Comparison of ENCODE assay signal across 17 mouse cellular contexts in genomic region chr1:51418753-51419152, GRCm38 (mm10). TPM values are rescaled to one million over a fixed set of nuclear protein-coding genes. Genes with fewer than 3 reads are reported as not detected.
DNase-seq lines count a peak whose midpoint lies in the region; ATAC-seq and TF ChIP-seq lines count a peak whose summit lies in the region.
"Had no signal": no experiment of that assay in that cellular context is flagged by ENCODE, and none has a peak within 500 bp of the region (broad histone marks: within the 10 kb centered on the region; RNA-seq: fewer than 3 reads in every experiment).

No protein-coding gene starts in this region.

- no peaks in the 10 kb centered on the region for H3K4me1 ChIP-seq in hindbrain, embryonic 16.5 days (ENCODE audit: control insufficient read depth, insufficient read depth, low read depth, low read length)
- no peaks in the 10 kb centered on the region for H3K4me1 ChIP-seq in hindbrain, embryonic 10.5 days (replicated peaks)
- H3K4me1 ChIP-seq in midbrain, embryonic 16.5 days (ENCODE audit: control insufficient read depth, insufficient read depth, low read length): no peaks in the 10 kb centered on the region
- no peaks in the 10 kb centered on the region for H3K4me1 ChIP-seq in midbrain, embryonic 13.5 days (replicated peaks)
- no peaks in the 10 kb centered on the region for H3K4me1 ChIP-seq in embryonic facial prominence, embryonic 14.5 days (ENCODE audit: control insufficient read depth, insufficient read depth, low read length)
- H3K4me1 ChIP-seq in midbrain, postnatal 0 days (ENCODE audit: insufficient read depth, low read length): no peaks in the 10 kb centered on the region
- H3K4me1 ChIP-seq in lung, adult 2 months (ENCODE audit: control insufficient read depth, insufficient read depth, low read length): no peaks in the 10 kb centered on the region
- H3K4me1 ChIP-seq: neural tube, embryonic 15.5 days; stomach, embryonic 15.5 days had no signal

- no peak for TF ChIP-seq POLR2A in lung, adult 2 months (IDR thresholded peaks at IDR 0.05; ENCODE audit: borderline replicate concordance, extremely low read depth, low read depth, low read length)

- H3K4me2 ChIP-seq in hindbrain, embryonic 16.5 days (ENCODE audit: low read length): no peak overlapping the region
- no peak overlapping the region for H3K4me2 ChIP-seq in midbrain, embryonic 16.5 days (ENCODE audit: low read length)
- no peak overlapping the region for H3K4me2 ChIP-seq in midbrain, embryonic 13.5 days (replicated peaks)
- no peak overlapping the region for H3K4me2 ChIP-seq in embryonic facial prominence, embryonic 14.5 days (ENCODE audit: low read depth, low read length)
- no peak overlapping the region for H3K4me2 ChIP-seq in midbrain, postnatal 0 days (ENCODE audit: low read depth, low read length, poor library complexity, severe bottlenecking)
- H3K4me2 ChIP-seq: liver, embryonic 11.5 days; neural tube, embryonic 15.5 days; stomach, embryonic 15.5 days had no signal

- H3K36me3 ChIP-seq in hindbrain, embryonic 16.5 days (ENCODE audit: control insufficient read depth, insufficient read depth, low read length): no peaks in the 10 kb centered on the region
- H3K36me3 ChIP-seq in hindbrain, embryonic 10.5 days: no peaks in the 10 kb centered on the region
- H3K36me3 ChIP-seq in midbrain, embryonic 16.5 days (ENCODE audit: control insufficient read depth, insufficient read depth, low read length): no peaks in the 10 kb centered on the region
- no peaks in the 10 kb centered on the region for H3K36me3 ChIP-seq in midbrain, embryonic 13.5 days
- H3K36me3 ChIP-seq in embryonic facial prominence, embryonic 14.5 days (ENCODE audit: control insufficient read depth, insufficient read depth, low read length): no peaks in the 10 kb centered on the region
- H3K36me3 ChIP-seq in midbrain, postnatal 0 days (ENCODE audit: insufficient read depth, low read length): no peaks in the 10 kb centered on the region
- H3K36me3 ChIP-seq: neural tube, embryonic 15.5 days; stomach, embryonic 15.5 days had no signal

- no peaks in the 10 kb centered on the region for H3K9me3 ChIP-seq in hindbrain, embryonic 16.5 days (ENCODE audit: control insufficient read depth, low read length)
- H3K9me3 ChIP-seq in hindbrain, embryonic 10.5 days: no peaks in the 10 kb centered on the region
- no peaks in the 10 kb centered on the region for H3K9me3 ChIP-seq in midbrain, embryonic 16.5 days (replicated peaks; ENCODE audit: control insufficient read depth, low read length, poor library complexity, severe bottlenecking)
- H3K9me3 ChIP-seq in midbrain, embryonic 13.5 days: no peaks in the 10 kb centered on the region
- H3K9me3 ChIP-seq in embryonic facial prominence, embryonic 14.5 days (ENCODE audit: control insufficient read depth, low read length): no peaks in the 10 kb centered on the region
- H3K9me3 ChIP-seq in midbrain, postnatal 0 days (ENCODE audit: low read length): no peaks in the 10 kb centered on the region
- H3K9me3 ChIP-seq: neural tube, embryonic 15.5 days; stomach, embryonic 15.5 days had no signal

- TF ChIP-seq CTCF in midbrain, postnatal 0 days (IDR thresholded peaks at IDR 0.05): no peak
- TF ChIP-seq CTCF in lung, adult 2 months (IDR thresholded peaks at IDR 0.05; ENCODE audit: insufficient read depth, low read length): no peak

- H3K9ac ChIP-seq in hindbrain, embryonic 16.5 days (ENCODE audit: low read depth, low read length): no peak overlapping the region
- no peak overlapping the region for H3K9ac ChIP-seq in midbrain, embryonic 16.5 days (ENCODE audit: low read depth, low read length)
- no peak overlapping the region for H3K9ac ChIP-seq in midbrain, embryonic 13.5 days (replicated peaks)
- no peak overlapping the region for H3K9ac ChIP-seq in embryonic facial prominence, embryonic 14.5 days (ENCODE audit: low read depth, low read length)
- no peak overlapping the region for H3K9ac ChIP-seq in midbrain, postnatal 0 days (replicated peaks; ENCODE audit: low read length, poor library complexity, severe bottlenecking)
- H3K9ac ChIP-seq: neural tube, embryonic 15.5 days; stomach, embryonic 15.5 days had no signal

- no peak overlapping the region for H3K27ac ChIP-seq in hindbrain, embryonic 16.5 days (ENCODE audit: low read depth, low read length)
- no peak overlapping the region for H3K27ac ChIP-seq in hindbrain, embryonic 10.5 days
- H3K27ac ChIP-seq in midbrain, embryonic 16.5 days (ENCODE audit: low read length): no peak overlapping the region
- H3K27ac ChIP-seq in midbrain, embryonic 13.5 days: no peak overlapping the region
- H3K27ac ChIP-seq in embryonic facial prominence, embryonic 14.5 days (replicated peaks; ENCODE audit: low read depth, low read length): no peak overlapping the region
- no peak overlapping the region for H3K27ac ChIP-seq in midbrain, postnatal 0 days (ENCODE audit: low read depth, low read length)
- H3K27ac ChIP-seq: neural tube, embryonic 15.5 days; stomach, embryonic 15.5 days had no signal

- H3K4me3 ChIP-seq in hindbrain, embryonic 16.5 days (ENCODE audit: low read length): no peak overlapping the region
- no peak overlapping the region for H3K4me3 ChIP-seq in hindbrain, embryonic 10.5 days
- no peak overlapping the region for H3K4me3 ChIP-seq in midbrain, embryonic 16.5 days (ENCODE audit: low read depth, low read length)
- no peak overlapping the region for H3K4me3 ChIP-seq in midbrain, embryonic 13.5 days (replicated peaks)
- no peak overlapping the region for H3K4me3 ChIP-seq in embryonic facial prominence, embryonic 14.5 days (ENCODE audit: low read depth, low read length)
- no peak overlapping the region for H3K4me3 ChIP-seq in midbrain, postnatal 0 days (ENCODE audit: low read depth, low read length)
- H3K4me3 ChIP-seq in lung, adult 2 months (replicated peaks; ENCODE audit: extremely low read depth, low read depth, low read length): no peak overlapping the region
- H3K4me3 ChIP-seq: neural tube, embryonic 15.5 days; stomach, embryonic 15.5 days had no signal

- 0 out of 2 replicates have a peak, but pooled peaks have one; percentile 42 for ATAC-seq in hindbrain, embryonic 16.5 days
- 0 out of 2 replicates have a peak, but pooled peaks have one; percentile 51 for ATAC-seq in midbrain, embryonic 16.5 days
- no peak for ATAC-seq in midbrain, embryonic 13.5 days
- ATAC-seq in embryonic facial prominence, embryonic 14.5 days (ENCODE audit: low read depth): no peak
- no peak for ATAC-seq in midbrain, postnatal 0 days (ENCODE audit: low FRiP score)
- ATAC-seq: intestine, embryonic 16.5 days had no signal

- WGBS in hindbrain, embryonic 16.5 days: 32% methylated on average over 5 of the region's 5 CpGs
- 66% methylated on average over 5 of the region's 5 CpGs for WGBS in hindbrain, embryonic 10.5 days
- 24% methylated on average over 5 of the region's 5 CpGs for whole genome bisulfite sequencing in midbrain, embryonic 16.5 days
- 36% methylated on average over 5 of the region's 5 CpGs for WGBS in midbrain, embryonic 13.5 days
- 51% methylated on average over 5 of the region's 5 CpGs for WGBS in embryonic facial prominence, embryonic 14.5 days
- WGBS in midbrain, postnatal 0 days: 19% methylated on average over 5 of the region's 5 CpGs
- 56% methylated on average over 5 of the region's 5 CpGs for WGBS in lung, adult 2 months

- DNase-seq in hindbrain, embryonic 10.5 days (ENCODE audit: low spot score): no peak
- DNase-seq in embryonic facial prominence, embryonic 14.5 days (ENCODE audit: low spot score): peak; percentile 27
- peak; percentile 61 for DNase-seq in midbrain, postnatal 0 days (ENCODE audit: low spot score)
- no peak for DNase-seq in frontal cortex, postnatal 25 days (ENCODE audit: low spot score in 2 of 2)
- no peak for DNase-seq in lung, adult 2 months
- DNase-seq: cerebellum, adult 9-11 months; gastrocnemius, postnatal 36 days; kidney, postnatal 36 days; lung, adult 18-20 months; thymus, adult 2 months had no signal

- H3K27me3 ChIP-seq in hindbrain, embryonic 16.5 days (replicated peaks; ENCODE audit: control insufficient read depth, insufficient read depth, low read length): no peaks in the 10 kb centered on the region
- no peaks in the 10 kb centered on the region for H3K27me3 ChIP-seq in hindbrain, embryonic 10.5 days (ENCODE audit: insufficient read depth, poor library complexity, severe bottlenecking)
- no peaks in the 10 kb centered on the region for H3K27me3 ChIP-seq in midbrain, embryonic 16.5 days (ENCODE audit: control insufficient read depth, insufficient read depth, low read depth, low read length)
- H3K27me3 ChIP-seq in midbrain, embryonic 13.5 days: no peaks in the 10 kb centered on the region
- no peaks in the 10 kb centered on the region for H3K27me3 ChIP-seq in embryonic facial prominence, embryonic 14.5 days (replicated peaks; ENCODE audit: control insufficient read depth, insufficient read depth, low read length)
- no peaks in the 10 kb centered on the region for H3K27me3 ChIP-seq in midbrain, postnatal 0 days (ENCODE audit: insufficient read depth, low read length)
- H3K27me3 ChIP-seq: neural tube, embryonic 15.5 days; stomach, embryonic 15.5 days had no signal

RNA-seq across cellular contexts. Expression of gene Nabp1, which starts 59.5 kb away (rescaled TPM):
- 8.1 and 9.0 TPM in 2 replicates for polyA plus RNA-seq in hindbrain, embryonic 16.5 days (2015; fragmentation: Nextera tagmentation; extraction: Ambion mirVana)
- polyA plus RNA-seq in hindbrain, embryonic 10.5 days (2016; fragmentation: Nextera tagmentation; extraction: Ambion mirVana): 6.2 and 10.2 TPM in 2 replicates
- polyA plus RNA-seq in midbrain, embryonic 16.5 days (2015; fragmentation: Nextera tagmentation; extraction: Ambion mirVana): 9.6 and 10.9 TPM in 2 replicates
- 7.9 and 9.3 TPM in 2 replicates for polyA plus RNA-seq in midbrain, embryonic 13.5 days (2015; fragmentation: Nextera tagmentation; extraction: Ambion mirVana)
- 6.2 and 9.8 TPM in 2 replicates for polyA plus RNA-seq in embryonic facial prominence, embryonic 14.5 days (2014; fragmentation: Nextera tagmentation; extraction: Ambion mirVana)
- total RNA-seq in midbrain, postnatal 0 days (2014; rRNA removed): 3.5 and 6.1 TPM in 2 replicates
- polyA plus RNA-seq in midbrain, postnatal 0 days (2015; fragmentation: Nextera tagmentation; extraction: Ambion mirVana): 4.1 and 4.3 TPM in 2 replicates
- 12.5 and 15.9 TPM in 2 replicates for polyA plus RNA-seq in lung, adult 2 months (2012; rRNA removed)

Comparison
In these comparisons a context has a peak if more than half of its experiments do, and no peak if none do; other contexts are left out.
1. ATAC-seq: peak in hindbrain, embryonic 16.5 days (single experiment) and midbrain, embryonic 16.5 days (single experiment); none in midbrain, embryonic 13.5 days (single experiment), embryonic facial prominence, embryonic 14.5 days (single experiment) and midbrain, postnatal 0 days (single experiment).
2. DNase-seq: peak in embryonic facial prominence, embryonic 14.5 days (single experiment) and midbrain, postnatal 0 days (single experiment); none in hindbrain, embryonic 10.5 days (single experiment), frontal cortex, postnatal 25 days (0 of 2) and lung, adult 2 months (single experiment).